Mouse (Mus musculus) limb, embryonic 14.5 days (tissue): Measurements from ENCODE around the gene Lactbl1. TPM values are rescaled to one million over a fixed set of nuclear protein-coding genes. Genes with fewer than 3 reads are reported as not detected.

ENCODE experiments used
- ATAC-seq: fragments of 200-750 bp; cut with Nextera tagmentation; 2 replicates; pipeline ENCODE4 v1.8.0; 2017; ENCODE audit warnings: low read depth, moderate number of reproducible peaks, moderate TSS enrichment; ENCODE audit not compliant: low FRiP score
- DNase-seq: peaks from one replicate; pipeline ENCODE4 v3.0.0-alpha.2; 2015; ENCODE audit warnings: low spot score
- H3K27ac ChIP-seq: fragments of 300-500 bp; sonication (generic); replicated peaks from 2 replicates; pipeline ENCODE4 v1.5.1; 2014; ENCODE audit warnings: low read depth, mild to moderate bottlenecking, low read length, moderate library complexity, mixed read lengths
- H3K27me3 ChIP-seq: fragments of 300-500 bp; sonication (generic); 2 replicates; pipeline ENCODE4 v1.6.1; 2014; ENCODE audit warnings: low read length, mixed read lengths; ENCODE audit not compliant: control insufficient read depth, insufficient read depth
- H3K36me3 ChIP-seq: fragments of 300-500 bp; sonication (generic); 2 replicates; pipeline ENCODE4 v1.6.1; 2014; ENCODE audit warnings: mild to moderate bottlenecking, low read length, moderate library complexity, mixed read lengths; ENCODE audit not compliant: control insufficient read depth, insufficient read depth
- H3K4me1 ChIP-seq: fragments of 300-500 bp; sonication (generic); 2 replicates; pipeline ENCODE4 v1.6.1; 2014; ENCODE audit warnings: antibody characterized with exemption, low read length, mixed read lengths; ENCODE audit not compliant: control insufficient read depth, insufficient read depth
- H3K4me2 ChIP-seq: fragments of 300-500 bp; sonication (generic); replicated peaks from 2 replicates; pipeline ENCODE4 v1.6.1; 2014; ENCODE audit warnings: low read depth, mild to moderate bottlenecking, low read length, moderate library complexity; ENCODE audit not compliant: severe bottlenecking
- H3K4me3 ChIP-seq: fragments of 300-500 bp; sonication (generic); replicated peaks from 2 replicates; pipeline ENCODE4 v1.5.1; 2014; ENCODE audit warnings: low read length
- H3K9ac ChIP-seq: fragments of 300-500 bp; sonication (generic); 2 replicates; pipeline ENCODE4 v1.6.1; 2014; ENCODE audit warnings: mild to moderate bottlenecking, low read depth, low read length, moderate library complexity; ENCODE audit not compliant: severe bottlenecking
- H3K9me3 ChIP-seq: fragments of 300-500 bp; sonication (generic); 2 replicates; pipeline ENCODE4 v1.6.1; 2016; ENCODE audit warnings: low read length; ENCODE audit not compliant: control insufficient read depth
- POLR2A ChIP-seq: fragments of 200-500 bp; IDR thresholded peaks from 2 replicates; pipeline ENCODE4 v1.8.0; 2012; ENCODE audit warnings: inconsistent platforms, mild to moderate bottlenecking, moderate library complexity, borderline replicate concordance; ENCODE audit not compliant: insufficient read depth, insufficient read length; ENCODE audit errors: extremely low read depth
- WGBS: fragments of 180-500 bp; shearing (Covaris S2); extraction: QIAGEN DNeasy Blood & Tissue Kit; methylation state at CpG from one replicate; pipeline ENCODE4 v1.1.7; 2014; 5-methylcytosine and 5-hydroxymethylcytosine counted together
- polyA plus RNA-seq, 2 experiments: library from polyadenylated mRNA; depleted of rRNA in 1 of 2; stranded (reverse) in 1 of 2; unstranded in 1 of 2; fragments of >200 nt; fragmentation: Nextera tagmentation in 1 of 2; extraction: Ambion mirVana in 1 of 2; gene quantifications; 2 replicates each; pipeline versions ENCODE4 v1.2.1 to v1.2.3; 2012 to 2014

Lactbl1 gene
- polyA plus RNA-seq, 2 experiments = 0.09 TPM; not detected in 1

DNA sequence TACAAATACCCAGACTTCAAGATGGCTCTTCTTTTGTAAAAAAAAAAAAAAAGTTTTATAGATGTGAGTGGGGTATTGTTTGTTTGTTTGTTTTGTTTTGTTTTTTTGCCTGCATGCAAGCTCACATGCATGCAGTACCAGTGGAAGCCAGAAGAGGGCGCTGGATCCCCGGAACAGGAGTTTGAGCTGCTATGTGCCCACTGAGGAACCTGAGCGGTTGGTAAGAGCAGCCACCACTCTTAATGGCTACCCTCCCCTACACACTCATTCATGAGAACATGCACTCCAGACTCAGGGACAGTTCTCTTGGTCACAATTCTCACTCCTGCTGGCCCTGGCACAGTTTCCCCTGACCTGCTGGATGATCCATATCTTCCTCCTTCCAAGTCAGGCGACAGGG, 43.6 kb downstream of the Lactbl1 start:
- peaks cover 34% of the 10 kb centered on the region for H3K36me3 ChIP-seq

DNA sequence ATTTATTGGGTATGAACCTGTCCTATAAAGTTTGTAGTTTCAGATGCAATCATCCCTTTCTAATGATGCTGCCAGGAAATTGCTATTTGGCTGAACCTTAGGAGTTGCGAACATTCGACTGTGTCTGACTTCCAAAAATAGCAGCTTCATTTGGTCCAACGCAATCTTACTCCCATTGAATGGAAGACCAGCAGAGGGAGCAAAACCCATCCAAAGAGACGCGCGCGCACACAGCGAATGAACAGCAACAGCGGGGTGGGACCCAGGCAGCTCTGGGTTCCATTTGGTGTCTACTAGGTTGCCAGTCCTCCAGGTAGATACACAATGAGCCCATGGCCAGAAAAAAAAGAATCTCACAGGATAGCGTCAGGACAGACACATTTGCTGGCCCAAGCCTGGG, 45.3 kb downstream of the Lactbl1 start:
- WGBS = 65% methylated on average over 10 of the region's 10 CpGs
- DNase-seq (no peak), ATAC-seq (no peak)
- no peaks in the 10 kb centered on the region for H3K27me3 ChIP-seq
- H3K9me3 ChIP-seq = no peaks in the 10 kb centered on the region
- no peak overlapping the region for H3K27ac ChIP-seq
- no peaks in the 10 kb centered on the region for H3K4me1 ChIP-seq
- no peak overlapping the region for H3K9ac ChIP-seq
- no peak overlapping the region for H3K4me2 ChIP-seq
- peaks cover 41% of the 10 kb centered on the region for H3K36me3 ChIP-seq
- H3K4me3 ChIP-seq = no peak overlapping the region
- no peak for TF ChIP-seq POLR2A

More for the DNA sequence above, 43.6 kb downstream of the Lactbl1 start:
- H3K4me1 ChIP-seq = no peaks in the 10 kb centered on the region
- no peak overlapping the region for H3K4me3 ChIP-seq
- no peaks in the 10 kb centered on the region for H3K27me3 ChIP-seq
- H3K9ac ChIP-seq = no peak overlapping the region
- H3K9me3 ChIP-seq = no peaks in the 10 kb centered on the region
- no peak for TF ChIP-seq POLR2A
- WGBS = 67% methylated on average over 4 of the region's 4 CpGs
- H3K4me2 ChIP-seq = no peak overlapping the region
- ATAC-seq (no peak), DNase-seq (no peak)
- no peak overlapping the region for H3K27ac ChIP-seq

DNA sequence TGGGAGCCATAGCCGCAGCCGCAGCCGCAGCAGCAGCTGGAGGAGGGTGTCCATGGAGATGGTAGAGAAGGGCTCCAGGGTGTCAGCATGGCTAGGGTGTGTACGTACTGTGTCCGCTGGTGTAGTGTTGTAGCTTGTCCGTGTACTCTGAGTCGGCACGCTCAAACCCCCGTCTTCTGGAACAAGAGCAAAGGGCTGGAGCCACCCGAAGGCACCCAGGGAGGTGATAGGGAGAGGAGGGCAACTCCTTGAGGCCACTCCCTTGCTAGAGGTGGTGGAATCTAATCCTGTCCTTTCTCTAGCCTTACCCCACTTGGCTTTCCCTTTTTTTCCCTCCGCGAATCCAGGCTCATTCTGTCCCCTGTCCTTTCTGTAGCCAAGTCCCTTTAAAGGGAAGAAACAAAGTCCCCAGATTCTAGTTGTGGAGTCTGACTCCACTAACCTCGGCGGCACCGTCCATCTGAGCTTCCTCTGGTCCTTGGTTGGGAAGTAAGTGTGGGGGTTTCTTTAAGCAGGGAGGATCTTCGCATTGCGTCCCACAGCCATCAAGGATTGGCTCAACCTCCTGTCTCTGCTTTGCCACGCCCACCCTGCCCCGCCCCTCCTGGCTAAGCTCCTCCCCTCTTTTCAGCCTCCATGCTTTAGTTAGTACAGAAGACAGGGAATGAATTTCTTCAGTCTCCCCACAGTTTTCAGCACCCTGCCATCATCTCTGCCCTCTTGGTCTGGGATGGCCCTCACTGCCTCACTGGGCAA, 50.1 kb downstream of the Lactbl1 start:
- H3K4me1 ChIP-seq = no peaks in the 10 kb centered on the region
- WGBS = 91% methylated on average over 19 of the region's 19 CpGs
- no peak overlapping the region for H3K4me2 ChIP-seq
- no peak overlapping the region for H3K27ac ChIP-seq
- no peak overlapping the region for H3K4me3 ChIP-seq
- H3K27me3 ChIP-seq = no peaks in the 10 kb centered on the region
- DNase-seq = no peak
- no peak overlapping the region for H3K9ac ChIP-seq
- H3K9me3 ChIP-seq = no peaks in the 10 kb centered on the region
- no peak for TF ChIP-seq POLR2A
- peaks cover 54% of the 10 kb centered on the region for H3K36me3 ChIP-seq
- ATAC-seq = no peak

DNA sequence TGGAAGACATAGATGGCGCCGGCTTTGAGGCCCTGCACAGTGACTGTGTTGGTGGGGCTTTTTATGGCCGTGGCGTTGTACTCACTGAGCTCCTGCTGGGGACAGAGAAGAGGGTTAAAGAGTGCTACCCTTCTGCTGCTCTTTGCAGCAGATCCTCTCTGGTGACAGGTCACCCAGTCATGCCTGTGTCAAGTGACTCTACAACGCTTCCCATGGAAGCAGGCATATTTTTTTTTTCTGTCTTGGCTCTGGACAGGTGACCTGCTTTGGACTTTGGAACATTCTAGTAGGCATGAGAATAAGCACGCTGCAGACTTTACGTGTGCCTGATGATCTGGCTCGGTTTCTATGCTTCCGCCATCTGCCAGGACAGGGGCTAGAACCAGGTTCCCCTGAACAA, 53.0 kb downstream of the Lactbl1 start:
- Histone ChIP-seq H3K27ac (no peak overlapping the region), H3K4me2 (no peak overlapping the region), H3K9ac (no peak overlapping the region), H3K4me1 (0 out of 2 replicates have a peak, but pooled peaks cover 4% of the 10 kb centered on the region), H3K27me3 (no peaks in the 10 kb centered on the region), H3K4me3 (no peak overlapping the region), H3K9me3 (no peaks in the 10 kb centered on the region), H3K36me3 (peaks cover 44% of the 10 kb centered on the region)
- WGBS = 88% methylated on average over 9 of the region's 9 CpGs
- ATAC-seq (no peak), DNase-seq (no peak)
- no peak for TF ChIP-seq POLR2A

DNA sequence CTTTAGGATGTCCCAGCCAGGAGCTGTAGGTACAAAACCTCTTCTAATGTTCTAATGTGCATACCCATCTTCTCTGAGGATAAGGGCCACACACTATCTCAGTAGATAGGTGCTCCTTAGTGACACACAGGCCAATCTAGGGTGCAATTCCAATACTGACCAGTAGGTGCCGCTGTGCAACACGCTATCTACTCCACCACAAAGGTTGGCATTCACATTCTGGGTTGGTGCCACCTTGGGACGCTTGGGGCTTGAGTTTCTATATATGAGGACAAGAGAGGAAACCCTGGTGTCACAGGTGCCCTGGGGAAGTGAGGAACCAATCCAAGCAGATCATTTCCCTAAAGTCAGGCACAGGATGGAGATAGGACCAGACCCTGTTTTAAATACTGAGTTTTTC, 56.1 kb downstream of the Lactbl1 start:
- no peak overlapping the region for H3K9ac ChIP-seq
- 0 out of 2 replicates have a peak, but pooled peaks cover 4% of the 10 kb centered on the region for H3K4me1 ChIP-seq
- H3K27ac ChIP-seq = no peak overlapping the region
- peaks cover 29% of the 10 kb centered on the region for H3K36me3 ChIP-seq
- no peak overlapping the region for H3K4me3 ChIP-seq
- H3K4me2 ChIP-seq = no peak overlapping the region
- no peaks in the 10 kb centered on the region for H3K9me3 ChIP-seq
- 5% methylated on average over 3 of the region's 3 CpGs for WGBS
- TF ChIP-seq POLR2A = no peak
- ATAC-seq = no peak
- DNase-seq = peak; percentile 86
- no peaks in the 10 kb centered on the region for H3K27me3 ChIP-seq
